Mouse (Mus musculus) cerebellum, adult 18-20 months (tissue): ENCODE measurements around the gene Hist1h3g.
"Not testable (repeated sequence)": the region's sequence is repeated elsewhere in the genome, so short reads cannot be mapped to it uniquely, and the experiment has no call there.

ENCODE experiments used
- DNase-seq, 2 experiments: peaks; one replicate each; pipeline ENCODE4 v3.0.0; 2021

Gene Hist1h3g

DNA sequence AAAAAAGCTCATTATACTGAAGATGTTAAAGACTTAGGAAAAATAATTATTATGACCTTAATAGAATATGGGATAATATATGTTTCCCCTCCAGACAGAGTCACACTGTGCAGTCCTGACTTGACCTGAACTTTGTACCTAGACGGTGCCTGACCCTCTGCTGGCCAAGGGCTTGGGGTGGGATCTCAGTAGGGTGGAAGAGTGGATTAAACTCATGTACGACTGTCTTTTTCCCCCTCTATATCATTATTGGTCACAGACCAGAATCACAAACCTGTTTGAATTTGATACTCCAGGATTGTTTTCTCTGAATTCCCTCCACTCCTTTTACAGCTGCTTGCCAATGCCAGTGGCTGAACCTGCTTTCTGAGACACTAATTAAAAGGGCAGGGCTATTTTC is 25.5 kb downstream of the Hist1h3g start:
- DNase-seq = not testable (repeated sequence)

DNA sequence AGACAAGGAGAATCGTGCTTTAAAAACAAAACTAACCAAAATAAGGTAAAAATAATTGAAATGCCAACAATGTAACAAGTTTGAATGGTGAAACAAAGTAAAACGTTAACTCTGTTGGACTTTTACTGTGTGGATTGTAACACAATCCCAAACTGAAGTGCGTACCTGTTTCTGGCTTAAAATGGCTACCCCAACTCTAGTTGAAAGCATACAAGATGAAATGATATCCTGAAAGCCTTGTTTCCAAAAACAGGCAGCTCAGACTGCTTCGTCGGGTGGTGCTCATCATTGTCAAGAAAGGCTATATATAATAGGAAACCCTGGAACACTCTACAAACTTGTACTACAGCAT is 26.3 kb downstream of the Hist1h3g start:
- DNase-seq = not testable (repeated sequence)

- DNase-seq = peak; percentile 87 to 89
Observed at GRCm38 (mm10) chr13:23561883-23562659, 26.8 kb downstream of the Hist1h3g start, which contains the start of gene Hist1h3e. Gene Hist1h3e (minus strand): TSS chr13:23562369.

- peak in 1 of 2 experiments; percentile 44 for DNase-seq
Observed at GRCm38 (mm10) chr13:23562699-23563462, 27.7 kb downstream of the Hist1h3g start.

DNA sequence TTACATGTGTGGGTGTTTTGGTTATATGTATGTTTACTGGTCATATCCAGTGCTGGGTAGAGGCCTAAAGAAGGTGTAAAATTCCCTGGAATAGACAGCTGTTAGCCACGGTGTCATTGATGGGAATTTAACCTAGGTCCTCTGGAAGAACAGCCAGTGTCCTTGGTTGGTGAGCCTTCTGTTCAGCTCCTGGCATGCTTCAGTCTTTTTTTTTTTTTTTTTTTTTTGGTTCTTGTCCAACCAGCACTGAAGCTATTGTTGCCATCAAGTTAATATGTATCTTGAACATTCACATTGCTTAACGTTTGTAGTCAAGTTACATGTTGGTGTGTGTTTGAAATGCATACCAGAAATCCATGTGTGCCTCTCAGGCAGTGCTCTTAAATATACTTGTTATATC is 29.3 kb downstream of the Hist1h3g start:
- DNase-seq = no peak

DNA sequence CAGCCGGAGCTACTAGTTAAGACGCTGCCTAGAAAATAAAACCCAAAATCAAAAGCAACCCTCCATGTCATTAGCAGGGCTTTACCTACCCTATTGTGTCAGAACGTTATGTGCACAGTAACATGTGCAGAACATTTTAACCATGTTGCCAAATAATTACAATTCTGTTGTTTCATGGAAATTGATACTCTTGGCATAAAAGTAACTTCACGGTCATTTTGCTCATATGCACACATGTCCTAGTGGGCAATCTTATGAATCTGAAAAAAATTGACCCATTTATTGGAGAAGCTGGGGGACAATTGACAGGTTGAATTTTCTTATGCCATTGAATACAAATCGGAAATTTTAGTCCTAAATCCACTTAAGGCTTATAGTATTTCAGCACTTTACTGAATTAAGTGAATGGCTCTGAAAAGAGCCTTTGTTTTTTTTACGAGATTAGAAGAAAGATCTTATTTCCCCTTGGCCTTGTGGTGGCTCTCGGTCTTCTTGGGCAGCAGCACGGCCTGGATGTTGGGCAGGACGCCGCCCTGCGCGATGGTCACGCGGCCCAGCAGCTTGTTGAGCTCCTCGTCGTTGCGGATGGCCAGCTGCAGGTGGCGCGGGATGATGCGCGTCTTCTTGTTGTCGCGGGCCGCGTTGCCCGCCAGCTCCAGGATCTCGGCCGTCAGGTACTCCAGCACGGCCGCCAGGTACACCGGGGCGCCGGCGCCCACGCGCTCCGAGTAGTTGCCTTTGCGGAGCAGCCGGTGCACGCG is 35.2 kb downstream of the Hist1h3g start:
- not testable (repeated sequence) for DNase-seq

GRCm38 (mm10) chr13:23571022-23571503 is 35.8 kb downstream of the Hist1h3g start, which contains the start of the genes Hist1h2ae and Hist1h2bg:
Gene Hist1h2ae (minus strand): TSS chr13:23571220.
Gene Hist1h2bg (plus strand): TSS chr13:23571396.
- peak in 1 of 2 experiments; percentile 57 for DNase-seq

DNA sequence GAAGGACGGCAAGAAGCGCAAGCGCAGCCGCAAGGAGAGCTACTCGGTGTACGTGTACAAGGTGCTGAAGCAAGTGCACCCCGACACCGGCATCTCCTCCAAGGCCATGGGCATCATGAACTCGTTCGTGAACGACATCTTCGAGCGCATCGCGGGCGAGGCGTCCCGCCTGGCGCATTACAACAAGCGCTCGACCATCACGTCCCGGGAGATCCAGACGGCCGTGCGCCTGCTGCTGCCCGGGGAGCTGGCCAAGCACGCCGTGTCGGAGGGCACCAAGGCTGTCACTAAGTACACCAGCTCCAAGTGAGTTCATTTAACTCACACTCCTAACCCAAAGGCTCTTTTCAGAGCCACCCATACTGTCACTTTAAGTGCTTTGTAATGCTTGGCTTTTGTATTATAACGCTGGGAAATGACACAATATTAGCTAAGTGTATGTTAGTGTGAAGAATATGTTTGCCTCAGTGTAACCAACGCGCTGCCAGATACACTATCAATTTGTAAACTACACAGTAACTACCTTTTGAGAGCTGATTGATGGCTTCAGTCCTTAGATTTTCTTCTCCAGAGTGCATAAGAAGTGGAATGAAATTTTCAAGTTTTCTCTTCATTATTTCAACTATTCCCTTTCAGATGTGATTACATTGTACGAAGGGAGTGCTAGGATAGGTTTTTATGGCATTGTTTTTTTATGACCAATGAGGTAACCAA is 36.4 kb downstream of the Hist1h3g start:
- peak in 1 of 2 experiments; percentile 19 for DNase-seq

DNA sequence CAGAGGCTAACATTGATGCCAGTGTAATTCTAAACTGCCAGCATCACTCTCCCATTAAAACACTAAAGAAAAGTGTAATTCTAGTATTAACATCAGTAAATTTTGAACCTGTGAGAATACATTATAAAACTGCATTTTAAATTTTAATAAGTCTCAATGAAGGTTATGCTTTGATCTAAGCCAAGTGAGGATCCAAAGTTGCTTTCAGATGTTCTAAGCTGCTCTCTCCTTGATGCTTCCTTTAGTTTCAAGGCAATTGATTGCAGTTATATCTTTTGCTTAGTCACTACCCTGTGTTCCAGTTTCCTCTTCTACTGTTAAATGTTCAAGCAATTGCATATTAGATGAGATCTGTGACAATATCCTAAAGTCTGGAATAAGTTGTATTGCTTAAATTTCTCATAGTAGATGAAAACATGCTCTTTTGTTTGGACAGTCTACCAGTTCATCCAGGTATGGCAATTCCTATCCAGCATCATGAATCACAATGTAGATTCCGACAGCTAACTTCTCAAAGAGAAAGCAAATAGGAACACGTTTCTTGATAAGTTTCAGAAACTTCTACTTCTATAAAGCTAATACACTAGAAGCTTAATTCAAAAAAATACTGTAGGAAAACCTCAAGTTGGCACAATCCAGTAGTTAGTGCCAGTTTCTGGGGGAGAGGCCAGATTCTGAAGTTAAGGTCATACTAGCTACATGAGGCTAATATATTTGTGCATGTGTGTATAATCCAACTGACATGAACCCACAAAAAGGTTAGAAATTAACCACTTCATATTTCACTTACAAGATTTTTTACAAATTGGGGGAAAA is 37.2 kb downstream of the Hist1h3g start:
- DNase-seq = no peak

DNA sequence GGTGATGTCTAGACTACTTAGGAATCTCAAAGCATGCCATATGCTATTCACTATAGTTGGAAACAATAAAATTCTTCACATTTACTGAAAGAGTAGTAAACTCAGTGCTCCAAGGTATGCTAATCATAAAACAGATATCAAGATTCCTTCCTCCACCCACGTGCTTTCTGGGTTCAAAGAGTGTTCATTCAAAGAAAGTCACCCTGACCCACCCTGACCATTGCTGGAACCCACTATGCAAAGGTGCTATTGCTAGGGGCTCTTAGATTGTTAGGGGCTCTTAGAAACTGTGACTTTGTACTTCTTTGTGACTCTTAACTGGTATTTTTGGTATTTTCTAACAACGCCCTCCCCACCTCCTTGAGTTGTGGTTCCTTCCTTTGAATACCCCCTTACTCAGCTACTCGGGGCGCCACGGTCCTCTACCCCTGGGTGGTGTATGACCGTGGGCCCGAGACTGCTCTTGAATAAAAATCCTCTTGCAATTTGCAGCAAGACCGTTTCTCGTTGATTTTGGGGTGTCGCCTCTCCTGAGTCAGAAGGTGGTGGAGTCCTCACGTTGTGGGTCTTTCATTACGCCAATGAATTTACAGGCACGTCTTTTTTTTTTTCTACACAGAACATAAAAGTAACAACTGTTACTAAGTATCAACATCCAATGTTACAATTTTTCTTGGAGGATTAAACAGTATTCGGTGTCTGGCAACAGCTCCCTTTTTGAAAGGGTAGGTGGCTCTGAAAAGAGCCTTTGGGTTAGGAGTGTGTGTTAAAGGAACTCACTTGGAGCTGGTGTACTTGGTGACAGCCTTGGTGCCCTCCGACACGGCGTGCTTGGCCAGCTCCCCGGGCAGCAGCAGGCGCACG is 38.0 kb downstream of the Hist1h3g start:
- DNase-seq = not testable (repeated sequence)

DNA sequence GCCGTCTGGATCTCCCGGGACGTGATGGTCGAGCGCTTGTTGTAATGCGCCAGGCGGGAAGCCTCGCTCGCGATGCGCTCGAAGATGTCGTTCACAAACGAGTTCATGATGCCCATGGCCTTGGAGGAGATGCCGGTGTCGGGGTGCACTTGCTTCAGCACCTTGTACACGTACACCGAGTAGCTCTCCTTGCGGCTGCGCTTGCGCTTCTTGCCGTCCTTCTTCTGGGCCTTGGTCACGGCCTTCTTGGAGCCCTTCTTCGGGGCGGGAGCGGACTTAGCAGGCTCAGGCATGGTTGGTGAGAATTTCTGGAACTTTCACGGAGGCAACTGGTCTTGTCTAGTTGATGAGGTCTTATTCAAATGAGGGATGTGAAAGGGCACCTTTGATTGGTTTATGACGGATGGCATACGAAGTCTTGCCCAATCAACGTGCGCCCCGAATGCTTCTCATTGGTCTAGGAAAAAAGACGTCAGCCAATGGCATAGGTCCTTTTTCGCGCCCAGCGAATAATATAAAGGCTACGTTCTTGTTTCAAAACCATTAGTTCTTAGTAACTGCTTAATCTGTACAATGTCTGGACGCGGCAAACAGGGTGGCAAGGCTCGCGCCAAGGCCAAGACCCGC is 38.8 kb downstream of the Hist1h3g start, which contains the start of the genes Hist1h2bf and Hist1h2ad:
Gene Hist1h2bf, minus strand, starts transcription at position 299 of the 627 bp plus-strand sequence.
Gene Hist1h2ad, plus strand, starts transcription at position 484 of the 627 bp plus-strand sequence.
- peak; percentile 61 to 64 for DNase-seq

DNA sequence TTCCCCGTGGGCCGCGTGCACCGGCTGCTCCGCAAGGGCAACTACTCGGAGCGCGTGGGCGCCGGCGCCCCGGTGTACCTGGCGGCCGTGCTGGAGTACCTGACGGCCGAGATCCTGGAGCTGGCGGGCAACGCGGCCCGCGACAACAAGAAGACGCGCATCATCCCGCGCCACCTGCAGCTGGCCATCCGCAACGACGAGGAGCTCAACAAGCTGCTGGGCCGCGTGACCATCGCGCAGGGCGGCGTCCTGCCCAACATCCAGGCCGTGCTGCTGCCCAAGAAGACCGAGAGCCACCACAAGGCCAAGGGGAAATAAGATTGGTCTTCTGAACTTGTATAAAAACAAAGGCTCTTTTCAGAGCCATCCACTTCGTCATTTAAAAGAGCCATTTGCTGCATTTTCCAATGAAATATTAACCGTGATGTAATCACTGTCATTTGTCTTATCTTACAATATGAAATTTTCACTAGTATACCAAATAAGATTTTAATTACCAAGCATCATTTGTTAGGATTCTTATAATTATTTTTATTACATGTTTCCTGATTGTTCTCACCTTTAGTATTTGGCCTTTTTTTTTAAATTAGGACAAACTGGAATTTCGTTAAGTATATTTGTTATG is 39.4 kb downstream of the Hist1h3g start:
- DNase-seq = not testable (repeated sequence)

- no peak for DNase-seq
Observed at GRCm38 (mm10) chr13:23575271-23575851, 40.1 kb downstream of the Hist1h3g start, which contains the start of gene Hist1h3d. Gene Hist1h3d (plus strand): TSS chr13:23575763.

GRCm38 (mm10) chr13:23575864-23576313 is 40.7 kb downstream of the Hist1h3g start:
- not testable (repeated sequence) for DNase-seq

- DNase-seq = no peak
Observed at GRCm38 (mm10) chr13:23576351-23576881, 41.2 kb downstream of the Hist1h3g start.

- DNase-seq = no peak
Observed at GRCm38 (mm10) chr13:23576906-23577639, 41.9 kb downstream of the Hist1h3g start.

DNA sequence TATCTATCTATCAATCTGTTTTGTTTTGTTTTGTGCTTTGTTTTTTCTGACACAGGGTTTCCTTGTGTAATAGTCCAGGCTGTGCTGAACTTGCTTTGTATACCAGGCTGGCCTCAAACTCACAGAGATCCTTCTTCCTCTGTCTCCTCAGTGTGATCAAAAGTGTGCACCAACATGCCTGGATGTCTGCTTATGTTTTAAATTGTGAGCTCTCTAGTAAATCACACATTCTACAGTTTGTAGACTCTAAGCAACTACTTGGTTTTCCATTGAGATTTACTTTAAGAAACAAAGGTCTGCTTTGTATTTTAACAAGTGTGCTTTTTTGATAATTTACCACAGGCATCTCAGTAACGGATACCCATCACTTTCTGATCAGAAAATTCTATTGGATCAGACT is 42.6 kb downstream of the Hist1h3g start:
- no peak for DNase-seq
